Mouse (Mus musculus) megakaryocyte, embryonic 14.5 days (primary cell): ENCODE measurements around the gene Acss2.

Experiments
- FLI1 ChIP-seq: IDR thresholded peaks from 2 replicates; pipeline ENCODE4 v1.6.1; 2012; ENCODE audit warnings: low read length, inconsistent platforms, mixed read lengths
- GATA1 ChIP-seq: IDR thresholded peaks from 3 replicates; pipeline ENCODE4 v1.6.1; 2012; ENCODE audit warnings: mixed read lengths, low read length, inconsistent platforms, borderline replicate concordance

- no peak for TF ChIP-seq GATA1
- no peak for TF ChIP-seq FLI1
Measured at GRCm38 (mm10) chr2:155569223-155569807, 51.6 kb downstream of the Acss2 start.
